Mouse (Mus musculus): ENCODE results near the gene Slc29a1.
A peak's percentile ranks its signal among the peaks of the same experiment; 100 is the strongest.

The Slc29a1 gene

GRCm38 (mm10) chr17:45589844-45590243, 9.6 kb downstream of the Slc29a1 start:
- DNase-seq (ENCODE audit: low spot score in 2 of 2) = no peak

GRCm38 (mm10) chr17:45589236-45589635, 10.2 kb downstream of the Slc29a1 start:
- DNase-seq (ENCODE audit: low spot score in 2 of 2) = no peak

DNA sequence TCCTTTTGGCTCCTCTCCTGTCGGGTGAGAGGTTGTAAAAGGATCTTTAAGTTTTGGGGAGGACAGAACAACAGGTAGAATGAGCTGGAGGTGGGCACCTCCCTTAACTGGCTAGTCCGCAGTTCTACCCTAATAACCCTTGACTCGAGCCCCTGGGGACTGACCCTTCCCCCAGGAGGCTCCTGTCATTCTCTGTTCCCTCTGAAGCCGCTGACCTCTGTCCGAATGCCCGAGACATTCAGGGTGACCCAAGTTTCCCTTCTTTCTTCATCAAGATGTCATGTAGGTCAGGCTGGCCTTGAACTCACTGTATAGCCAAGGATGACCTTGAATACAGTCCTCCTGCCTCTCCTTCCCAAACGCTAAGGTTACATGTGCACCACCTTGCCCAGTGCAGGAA, 11.0 kb downstream of the Slc29a1 start:
- no peak for DNase-seq (ENCODE audit: low spot score in 2 of 2)

- DNase-seq (ENCODE audit: low spot score in 2 of 2) = no peak
Measured at GRCm38 (mm10) chr17:45586449-45586837, 13.0 kb downstream of the Slc29a1 start.

DNA sequence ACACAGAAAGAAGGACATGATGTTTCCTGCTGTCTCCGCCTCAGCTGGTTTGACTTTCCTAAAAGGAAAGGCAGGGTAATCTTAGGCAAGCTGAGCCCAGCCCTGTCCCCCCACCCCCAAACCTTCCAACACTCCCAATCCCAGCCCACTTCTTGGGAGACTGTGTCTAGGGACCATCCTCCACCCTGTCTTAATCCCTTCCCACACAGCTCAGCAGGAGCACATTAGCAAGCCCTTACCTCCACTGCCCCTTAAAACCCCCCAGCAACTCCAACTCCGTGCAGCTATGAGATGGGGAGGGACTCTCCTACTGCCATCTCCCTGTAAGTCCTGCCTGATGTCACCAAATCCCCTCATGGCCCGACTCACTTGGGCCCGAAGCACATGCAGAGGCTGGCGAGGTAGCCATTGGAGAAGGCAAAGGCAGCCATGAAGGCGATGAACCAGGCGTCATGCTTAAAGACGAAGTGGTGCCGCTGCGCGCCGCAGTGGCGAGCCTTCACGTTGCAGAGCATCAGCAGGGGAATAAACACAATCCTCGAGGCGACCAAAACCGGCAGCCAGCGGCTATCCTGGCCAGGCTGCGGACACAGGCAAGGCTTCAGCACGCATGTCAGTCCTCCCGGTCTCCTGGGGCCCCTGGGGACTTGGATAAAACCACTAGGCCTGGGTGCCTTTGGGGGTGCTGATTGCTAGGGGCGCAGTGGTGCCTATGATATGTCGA, 13.5 kb downstream of the Slc29a1 start:
- no peak for DNase-seq (ENCODE audit: low spot score in 2 of 2)

GRCm38 (mm10) chr17:45584939-45585678, 14.3 kb downstream of the Slc29a1 start:
- peak in 1 of 2 experiments; percentile 77 for DNase-seq (ENCODE audit: low spot score in 2 of 2)

GRCm38 (mm10) chr17:45584096-45584896, 15.1 kb downstream of the Slc29a1 start:
- peak in 1 of 2 experiments; percentile 63 for DNase-seq (ENCODE audit: low spot score in 2 of 2)

DNA sequence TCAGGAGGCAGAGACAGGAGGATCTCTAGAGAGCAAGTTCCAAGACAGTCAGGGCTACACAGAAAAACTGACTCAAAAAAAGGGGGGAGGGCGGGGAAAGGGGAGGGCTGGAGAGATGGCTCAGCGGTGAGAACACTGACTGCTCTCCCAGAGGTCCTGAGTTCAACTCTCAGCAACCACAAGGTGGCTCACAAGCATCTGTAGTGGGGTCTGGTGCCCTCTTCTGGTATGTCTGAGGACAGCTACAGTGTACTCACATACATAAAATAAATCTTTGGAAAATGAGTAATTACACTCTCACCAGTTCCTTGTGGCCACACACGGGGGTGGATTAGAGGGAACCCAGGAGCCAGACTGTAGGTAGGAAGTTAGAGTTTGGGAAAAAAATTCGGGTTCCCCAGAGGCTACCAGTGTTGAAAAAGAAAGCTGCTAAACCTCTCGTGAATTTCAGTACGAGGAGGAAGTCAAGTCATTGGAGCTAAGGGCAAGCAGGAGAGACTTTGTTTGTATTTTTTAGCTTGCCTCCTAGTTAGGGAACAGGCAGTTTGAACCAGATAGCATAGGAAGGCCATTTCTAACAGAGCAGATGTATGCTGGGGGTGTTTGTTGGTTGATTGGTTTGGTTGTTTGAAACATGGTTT, 16.6 kb downstream of the Slc29a1 start:
- DNase-seq (ENCODE audit: low spot score in 2 of 2) = no peak

GRCm38 (mm10) chr17:45582188-45582587, 17.2 kb downstream of the Slc29a1 start:
- no peak for DNase-seq (ENCODE audit: low spot score in 2 of 2)

GRCm38 (mm10) chr17:45581567-45581983, 17.8 kb downstream of the Slc29a1 start:
- peak in 1 of 2 experiments; percentile 65 for DNase-seq (ENCODE audit: low spot score in 2 of 2)

- DNase-seq (ENCODE audit: low spot score in 2 of 2) = no peak
Measured at GRCm38 (mm10) chr17:45580958-45581477, 18.4 kb downstream of the Slc29a1 start.

- no peak for DNase-seq (ENCODE audit: low spot score in 2 of 2)
Measured at GRCm38 (mm10) chr17:45579554-45579953, 19.9 kb downstream of the Slc29a1 start.

DNA sequence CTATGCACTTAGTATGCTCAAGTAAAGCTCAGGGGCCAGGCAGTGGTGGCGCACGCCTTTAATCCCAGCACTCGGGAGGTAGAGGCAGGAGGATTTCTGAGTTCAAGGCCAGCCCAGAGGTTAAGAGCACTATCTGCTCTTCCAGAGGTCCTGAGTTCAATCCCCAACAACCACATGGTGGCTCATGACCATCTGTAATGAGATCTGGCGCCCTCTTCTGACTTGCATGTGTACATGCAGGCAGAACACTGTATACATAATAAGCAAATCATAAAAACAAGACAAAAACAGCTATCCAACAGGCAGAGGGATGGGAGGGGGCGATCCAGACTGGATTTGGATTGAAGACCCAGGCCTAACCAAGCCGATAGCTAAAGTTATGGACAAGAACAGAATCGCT, 20.6 kb downstream of the Slc29a1 start:
- DNase-seq (ENCODE audit: low spot score in 2 of 2) = no peak

DNA sequence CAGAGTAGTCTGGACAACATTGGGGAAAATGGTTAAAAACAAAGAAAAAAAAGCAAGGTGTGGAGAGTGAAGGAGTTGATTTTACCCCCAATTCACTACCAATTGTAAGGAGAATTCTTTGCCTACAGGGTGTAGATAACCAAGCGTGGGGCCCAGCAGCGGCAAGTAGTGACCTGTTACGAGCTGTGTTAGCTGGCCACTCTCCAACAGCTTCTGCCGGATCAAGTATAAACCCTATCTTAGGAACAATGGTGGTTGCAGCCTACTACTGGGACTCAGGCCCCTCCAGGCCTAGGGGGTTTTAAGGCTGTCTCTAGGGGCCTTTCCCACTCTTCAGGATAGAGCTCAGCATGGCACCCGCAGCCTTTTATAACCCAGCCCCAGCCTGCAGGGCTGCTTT, 21.2 kb downstream of the Slc29a1 start:
- no peak for DNase-seq (ENCODE audit: low spot score in 2 of 2)

GRCm38 (mm10) chr17:45575123-45575897, 24.1 kb downstream of the Slc29a1 start:
- DNase-seq (ENCODE audit: low spot score in 2 of 2) = no peak

DNA sequence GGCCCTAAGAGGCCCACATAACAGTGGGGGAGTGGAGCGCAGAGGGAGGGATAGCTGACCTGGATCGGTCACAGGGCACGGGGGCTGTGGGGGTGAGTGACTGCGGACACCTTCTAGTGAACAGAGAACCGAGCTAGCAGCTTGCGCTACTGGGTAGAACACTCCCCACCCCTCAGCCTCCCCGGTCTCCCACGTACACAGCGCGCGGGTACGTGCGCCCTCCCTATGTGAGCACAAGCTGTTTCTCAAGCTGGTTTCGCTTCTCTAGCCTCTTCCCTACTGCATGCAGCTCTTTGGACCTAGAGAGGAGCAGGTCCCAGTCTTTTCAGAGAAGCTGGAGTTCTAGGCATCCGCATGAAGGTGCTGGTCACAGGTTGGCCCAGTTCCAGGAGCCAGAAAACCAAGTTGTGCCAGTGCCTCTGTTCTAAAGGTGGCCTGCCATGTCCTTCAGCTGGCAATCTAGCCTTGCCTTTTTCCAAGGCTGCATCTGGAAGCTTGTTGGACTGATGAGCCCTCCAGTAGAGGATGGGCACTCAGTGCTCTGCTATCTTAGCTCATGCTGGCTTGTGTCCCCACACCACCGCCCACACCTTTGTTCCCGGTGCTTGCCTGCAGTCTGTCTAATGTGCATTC, 25.2 kb downstream of the Slc29a1 start:
- peak; percentile 87 to 89 for DNase-seq (ENCODE audit: low spot score in 2 of 2)

GRCm38 (mm10) chr17:45573780-45574123, 25.7 kb downstream of the Slc29a1 start:
- peak; percentile 97 to 98 for DNase-seq (ENCODE audit: low spot score in 2 of 2)

DNA sequence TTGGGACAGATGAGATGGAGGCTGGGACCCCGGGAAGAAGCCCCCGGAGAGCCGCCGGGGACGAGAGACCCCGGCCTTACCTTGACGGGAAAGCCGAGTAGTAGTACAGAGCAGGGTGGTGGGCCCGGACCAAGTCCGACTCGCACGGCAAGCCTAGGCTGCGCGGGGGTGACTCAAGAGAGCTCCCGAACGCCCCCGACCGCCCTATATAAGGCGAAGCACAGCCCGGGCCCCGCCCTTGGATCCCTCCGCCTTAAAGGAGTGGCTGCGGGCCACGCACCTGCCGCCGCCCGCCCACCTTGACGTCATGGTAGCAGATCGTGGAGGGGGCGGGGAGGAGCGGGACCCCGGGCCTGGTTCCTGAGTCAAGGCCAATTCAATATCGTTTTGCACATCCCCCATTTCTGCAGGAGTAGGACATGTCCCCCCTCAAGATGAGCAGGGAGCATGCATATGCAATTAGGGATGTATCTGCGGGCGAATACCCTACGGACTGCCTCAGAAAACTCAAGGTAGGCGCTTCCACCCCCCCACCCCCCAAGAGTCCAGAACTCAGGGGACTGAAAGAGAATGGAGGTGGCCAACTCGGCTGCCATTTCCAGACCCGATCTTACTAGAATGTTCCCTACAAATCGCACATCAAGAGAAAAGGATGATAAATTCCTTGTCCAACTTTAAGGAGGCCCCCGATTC, 26.2 kb downstream of the Slc29a1 start, which contains the start of gene Hsp90ab1:
Hsp90ab1 (minus strand) TSS at position 185 of the 693 bp plus-strand sequence.
- DNase-seq (ENCODE audit: low spot score in 2 of 2) = peak; percentile 99

Data from frontal cortex, postnatal 36 days (tissue).